Mouse (Mus musculus): ENCODE measurements around the gene Aip. TPM values are rescaled to one million over a fixed set of nuclear protein-coding genes. Genes with fewer than 3 reads are reported as not detected.

Gene Aip
- polyA plus RNA-seq, 1 experiment from 2014 or later, result 79.0 TPM

DNA sequence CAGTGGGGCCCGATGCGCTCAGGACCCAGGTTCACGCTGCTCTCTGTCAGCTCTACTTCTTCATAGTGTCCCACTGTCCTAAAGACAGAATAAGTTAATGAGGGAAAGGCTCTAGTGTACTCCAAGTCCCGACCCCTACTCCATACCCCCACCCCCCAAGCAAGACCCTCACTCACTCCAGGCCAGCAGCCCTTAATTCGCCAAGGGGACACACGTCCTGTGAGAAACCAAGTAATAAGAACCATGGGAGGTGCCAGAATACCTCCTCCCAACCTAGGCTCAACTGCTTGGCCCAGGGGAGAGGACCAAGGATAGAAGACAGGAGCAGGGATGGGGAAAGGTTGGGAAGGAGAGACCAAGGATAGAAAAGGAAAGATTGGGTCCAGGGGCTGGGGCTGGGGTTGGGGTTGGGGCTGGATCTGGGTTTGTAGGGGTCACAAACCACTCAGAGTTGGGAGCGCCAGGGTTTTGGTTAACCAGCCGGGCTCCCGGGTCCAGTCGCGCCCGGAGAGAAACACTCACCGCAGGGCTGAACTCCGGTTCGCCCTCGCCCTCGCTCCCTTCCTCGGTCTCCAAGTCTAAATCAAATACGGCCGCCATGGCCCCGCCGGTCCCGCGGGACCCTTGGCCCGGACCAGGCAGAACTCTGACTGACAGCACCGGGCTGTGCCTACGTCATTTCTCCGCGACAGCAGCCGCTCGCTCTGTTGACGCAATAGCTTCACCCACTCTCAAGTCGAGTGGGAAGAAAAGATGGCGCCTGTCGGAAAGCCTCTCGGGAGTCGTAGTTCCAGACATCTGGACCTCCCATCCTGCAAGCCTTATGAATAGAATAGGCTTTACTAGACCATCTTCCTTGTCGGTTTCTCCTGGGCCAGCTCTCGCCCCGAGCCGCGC, 37.2 kb upstream of the Aip start, which contains the start of gene Rps6kb2:
Gene Rps6kb2, minus strand, starts transcription at position 709 of the 897 bp plus-strand sequence.
- 5% methylated on average over 42 of the region's 42 CpGs for WGBS
- Histone ChIP-seq H3K4me2 (peak within 1 kb of the TSS; percentile 90), H3K9me3 (no peaks in the 10 kb centered on the region), H3K4me3 (replicated peaks) (peak within 1 kb of the TSS; percentile 62), H3K27ac (peak within 1 kb of the TSS; percentile 70), H3K4me1 (peaks cover 11% of the 10 kb centered on the region; the same call in 1 of the 2 replicates), H3K36me3 (peaks cover 18% of the 10 kb centered on the region), H3K27me3 (replicated peaks) (no peaks in the 10 kb centered on the region), H3K9ac (peak within 1 kb of the TSS; percentile 67)
- peak; percentile 77 for ATAC-seq (ENCODE audit: insufficient read depth, low FRiP score, low read depth)

DNA sequence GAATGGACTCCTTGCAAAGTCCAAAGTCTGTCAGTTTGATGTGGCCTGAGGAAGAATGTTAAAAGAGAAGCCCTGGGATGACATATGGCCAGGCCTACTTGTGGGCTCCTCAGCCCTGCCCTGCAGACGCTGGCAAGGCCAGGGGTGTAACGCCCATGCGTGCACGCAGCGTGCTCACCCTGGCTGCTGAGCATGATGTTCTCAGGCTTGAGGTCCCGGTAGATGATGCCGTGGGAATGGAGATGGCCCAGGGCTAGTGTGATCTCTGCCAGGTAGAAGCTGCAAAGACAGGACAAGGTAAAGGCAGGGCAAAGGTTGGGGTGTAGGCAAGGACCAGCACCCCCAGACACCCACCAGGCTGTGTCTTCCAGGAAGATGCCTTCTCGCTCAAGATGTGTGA, 33.4 kb upstream of the Aip start:
- H3K9me3 ChIP-seq, result no peaks in the 10 kb centered on the region
- no peaks in the 10 kb centered on the region for H3K27me3 ChIP-seq (replicated peaks)
- no peak overlapping the region for H3K9ac ChIP-seq
- H3K27ac ChIP-seq, result no peak overlapping the region
- no peak for ATAC-seq (ENCODE audit: insufficient read depth, low FRiP score, low read depth)
- peaks cover 37% of the 10 kb centered on the region for H3K36me3 ChIP-seq
- WGBS, result 96% methylated on average over 8 of the region's 8 CpGs
- no peak overlapping the region for H3K4me3 ChIP-seq (replicated peaks)
- peaks cover 11% of the 10 kb centered on the region; the same call in 1 of the 2 replicates for H3K4me1 ChIP-seq
- H3K4me2 ChIP-seq, result no peak overlapping the region

DNA sequence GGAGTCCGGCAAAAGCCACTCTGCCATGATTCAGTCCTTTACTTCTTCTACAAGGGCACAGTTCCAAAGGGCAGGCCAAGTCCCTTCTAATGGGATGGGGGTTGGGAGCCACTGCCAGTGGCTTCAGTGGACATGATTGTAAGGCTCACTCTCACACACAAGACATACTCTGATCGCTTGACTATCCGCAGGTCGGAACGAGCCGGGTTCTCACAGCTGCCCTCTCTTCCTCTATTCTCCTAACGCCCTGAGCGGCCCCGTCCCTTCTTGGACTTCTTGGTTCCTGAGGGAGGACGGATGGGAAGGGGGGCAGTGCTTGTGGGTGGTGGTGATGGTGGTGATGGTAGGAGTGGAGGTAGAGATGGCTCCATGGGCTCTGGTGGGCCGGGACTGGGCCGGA, 31.1 kb upstream of the Aip start:
- 86% methylated on average over 12 of the region's 12 CpGs for WGBS
- Histone ChIP-seq H3K4me1 (no peaks in the 10 kb centered on the region), H3K27ac (no peak overlapping the region), H3K27me3 (replicated peaks) (no peaks in the 10 kb centered on the region), H3K4me3 (replicated peaks) (no peak overlapping the region), H3K36me3 (peaks cover 40% of the 10 kb centered on the region), H3K9ac (no peak overlapping the region), H3K4me2 (no peak overlapping the region), H3K9me3 (no peaks in the 10 kb centered on the region)
- ATAC-seq (ENCODE audit: insufficient read depth, low FRiP score, low read depth), result no peak

DNA sequence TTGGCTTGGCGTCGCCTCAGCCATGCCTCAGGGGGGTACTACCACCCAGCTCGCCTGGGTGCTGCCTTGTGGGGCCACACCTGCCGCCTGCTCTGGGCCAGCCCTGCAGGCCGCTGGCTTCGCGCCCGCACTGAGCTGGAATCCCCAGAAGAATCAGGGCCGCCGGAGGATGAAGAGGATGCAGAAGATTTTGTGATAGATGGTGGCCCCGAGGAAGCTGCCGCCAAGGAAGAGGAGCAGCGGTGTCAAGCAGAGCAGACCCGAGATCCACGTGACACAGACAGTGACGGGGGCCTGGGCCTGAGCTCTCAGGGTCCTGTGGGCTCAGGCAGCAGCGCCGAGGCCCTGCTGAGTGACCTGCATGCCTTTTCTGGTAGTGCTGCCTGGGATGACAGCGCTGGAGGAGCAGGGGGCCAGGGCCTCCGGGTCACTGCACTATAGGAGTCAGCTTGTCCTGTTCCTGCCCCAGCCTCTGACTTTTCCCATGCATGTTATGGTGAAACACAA, 30.5 kb upstream of the Aip start:
- ATAC-seq (ENCODE audit: insufficient read depth, low FRiP score, low read depth), result no peak
- no peaks in the 10 kb centered on the region for H3K4me1 ChIP-seq
- H3K4me3 ChIP-seq (replicated peaks), result no peak overlapping the region
- 71% methylated on average over 20 of the region's 20 CpGs for WGBS
- H3K9me3 ChIP-seq, result no peaks in the 10 kb centered on the region
- no peak overlapping the region for H3K4me2 ChIP-seq
- H3K36me3 ChIP-seq, result peaks cover 41% of the 10 kb centered on the region
- H3K27me3 ChIP-seq (replicated peaks), result no peaks in the 10 kb centered on the region
- no peak overlapping the region for H3K9ac ChIP-seq
- no peak overlapping the region for H3K27ac ChIP-seq

DNA sequence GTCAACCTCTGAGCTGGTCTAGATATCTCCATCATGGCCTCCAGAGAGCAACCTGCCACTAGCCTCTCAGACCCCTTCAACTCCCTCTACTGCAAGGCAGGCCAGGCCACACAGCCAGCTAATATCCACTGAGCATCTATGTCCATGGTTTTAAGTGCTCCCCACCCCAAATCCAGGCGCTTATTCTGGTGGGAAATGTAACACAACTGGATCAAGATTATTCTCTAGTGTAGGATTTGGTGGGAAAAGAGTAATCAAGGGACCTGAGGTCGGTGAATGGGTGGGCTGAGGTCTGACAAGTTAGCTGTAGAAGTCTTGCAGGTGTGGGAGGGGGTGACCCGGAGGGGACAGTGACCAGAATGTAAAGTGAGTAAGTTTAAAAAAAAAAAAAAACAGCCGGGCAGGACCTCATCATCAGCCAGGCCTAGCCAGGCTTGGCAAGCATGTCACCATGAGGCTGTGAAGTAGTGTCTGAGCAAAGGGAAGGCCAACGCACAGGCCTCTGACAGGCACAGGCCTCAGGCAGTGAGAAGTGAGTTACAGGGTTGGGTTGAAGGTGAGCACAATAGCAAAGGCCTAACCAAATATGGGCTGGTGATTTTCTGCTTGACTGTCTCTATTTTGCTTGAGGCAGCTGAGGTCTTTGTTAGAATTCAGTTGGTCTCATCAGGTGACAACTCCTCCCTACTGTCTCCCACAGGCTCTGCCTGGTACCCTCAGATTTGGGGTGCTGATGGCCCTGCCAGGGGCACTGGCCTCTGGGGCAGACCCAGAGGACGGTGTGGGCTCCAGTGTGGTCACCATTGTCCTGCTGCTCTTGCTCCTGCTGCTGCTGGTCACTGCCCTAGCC, 29.8 kb upstream of the Aip start:
- Histone ChIP-seq H3K4me1 (no peaks in the 10 kb centered on the region), H3K27ac (no peak overlapping the region), H3K27me3 (replicated peaks) (no peaks in the 10 kb centered on the region), H3K9ac (no peak overlapping the region), H3K36me3 (peaks cover 44% of the 10 kb centered on the region), H3K9me3 (no peaks in the 10 kb centered on the region), H3K4me3 (replicated peaks) (no peak overlapping the region), H3K4me2 (no peak overlapping the region)
- 86% methylated on average over 6 of the region's 6 CpGs for WGBS
- no peak for ATAC-seq (ENCODE audit: insufficient read depth, low FRiP score, low read depth)

DNA sequence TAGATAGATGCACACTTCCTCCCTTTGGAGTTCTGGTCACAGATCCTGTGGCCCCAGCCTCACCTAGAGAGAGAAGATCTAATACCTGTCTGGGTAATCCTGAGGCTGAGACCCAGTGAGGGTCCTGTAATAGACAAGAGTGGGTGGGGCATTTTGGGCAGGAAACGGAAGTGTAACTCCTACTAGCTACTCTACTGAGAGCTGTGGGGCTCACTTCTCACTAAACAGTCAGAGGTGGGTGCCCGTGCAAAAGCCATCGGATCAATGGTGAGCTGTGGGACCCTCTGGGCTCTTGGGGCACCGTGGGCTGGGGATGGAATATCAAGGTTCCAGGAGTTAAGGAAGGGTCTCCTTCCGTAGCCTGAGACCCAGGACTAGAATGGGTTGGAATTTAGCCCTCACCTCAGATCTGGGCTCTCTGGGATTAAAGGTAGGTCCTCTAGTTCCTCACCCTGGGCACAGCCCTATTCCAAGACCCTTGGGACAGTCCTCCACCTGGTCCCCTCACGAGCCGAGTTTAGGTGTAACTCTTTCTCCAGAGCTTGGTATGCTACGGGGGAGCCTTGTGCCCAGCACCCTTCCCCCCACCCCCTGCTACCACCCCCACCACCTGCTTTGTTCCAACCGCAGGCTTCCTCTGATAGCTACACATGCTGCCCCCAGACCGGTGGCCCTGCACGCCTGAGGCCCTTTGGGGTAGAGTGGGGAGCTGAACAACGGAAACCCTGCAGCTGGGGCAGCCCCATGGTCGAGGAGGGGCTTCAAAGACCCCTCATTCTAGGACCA, 29.0 kb upstream of the Aip start:
- Histone ChIP-seq H3K4me2 (no peak overlapping the region), H3K9ac (no peak overlapping the region), H3K36me3 (peaks cover 44% of the 10 kb centered on the region), H3K9me3 (no peaks in the 10 kb centered on the region), H3K27me3 (replicated peaks) (no peaks in the 10 kb centered on the region), H3K4me1 (peaks cover 6% of the 10 kb centered on the region), H3K27ac (no peak overlapping the region), H3K4me3 (replicated peaks) (no peak overlapping the region)
- ATAC-seq (ENCODE audit: insufficient read depth, low FRiP score, low read depth), result no peak
- WGBS, result 69% methylated on average over 13 of the region's 13 CpGs

- H3K9me3 ChIP-seq, result no peaks in the 10 kb centered on the region
- H3K4me2 ChIP-seq, result no peak within 1 kb of the TSS
- peaks cover 36% of the 10 kb centered on the region for H3K36me3 ChIP-seq
- WGBS, result 75% methylated on average over 11 of the region's 11 CpGs
- H3K4me3 ChIP-seq (replicated peaks), result no peak within 1 kb of the TSS
- H3K27ac ChIP-seq, result no peak within 1 kb of the TSS
- H3K4me1 ChIP-seq, result peaks cover 14% of the 10 kb centered on the region
- H3K27me3 ChIP-seq (replicated peaks), result no peaks in the 10 kb centered on the region
- ATAC-seq (ENCODE audit: insufficient read depth, low FRiP score, low read depth), result no peak
- H3K9ac ChIP-seq, result no peak within 1 kb of the TSS
These were observed 27.6 kb upstream of the Aip start, which contains the start of gene Ptprcap for GRCm38 (mm10) chr19:4153232-4153654. Gene Ptprcap, plus strand, starts transcription at chr19:4153604.

GRCm38 (mm10) chr19:4152445-4153231, 27.0 kb upstream of the Aip start:
- H3K36me3 ChIP-seq, result peaks cover 30% of the 10 kb centered on the region

DNA sequence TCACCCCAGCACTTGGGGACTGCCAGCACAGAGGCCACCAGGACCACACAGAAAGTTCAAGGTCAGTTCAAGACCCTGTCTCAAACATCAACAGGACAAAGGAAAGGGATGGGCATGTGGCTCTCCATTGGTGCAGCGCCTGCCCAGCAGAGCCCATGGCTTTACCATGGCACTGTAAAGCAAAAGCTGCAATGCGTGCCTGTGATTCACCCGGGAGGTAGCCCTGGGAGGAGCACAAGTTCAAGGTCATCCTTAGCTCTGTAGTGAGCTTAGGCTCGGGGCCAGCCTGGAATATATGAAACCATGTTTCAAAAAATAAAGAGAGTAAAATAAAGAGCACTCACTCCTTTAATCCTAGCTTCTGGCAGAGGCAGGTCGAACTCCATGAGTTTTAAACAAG, 26.2 kb upstream of the Aip start:
- Histone ChIP-seq H3K27me3 (replicated peaks) (no peaks in the 10 kb centered on the region), H3K36me3 (peaks cover 24% of the 10 kb centered on the region), H3K9me3 (no peaks in the 10 kb centered on the region), H3K4me1 (peaks cover 20% of the 10 kb centered on the region), H3K4me2 (no peak overlapping the region), H3K4me3 (replicated peaks) (no peak overlapping the region), H3K27ac (no peak overlapping the region), H3K9ac (no peak overlapping the region)
- ATAC-seq (ENCODE audit: insufficient read depth, low FRiP score, low read depth), result no peak
- WGBS, result 85% methylated on average over 5 of the region's 5 CpGs

More at GRCm38 (mm10) chr19:4152445-4153231, 27.0 kb upstream of the Aip start:
- Histone ChIP-seq H3K27ac (no peak overlapping the region), H3K4me1 (peaks cover 20% of the 10 kb centered on the region), H3K27me3 (replicated peaks) (no peaks in the 10 kb centered on the region), H3K4me2 (no peak overlapping the region), H3K9ac (no peak overlapping the region), H3K4me3 (replicated peaks) (no peak overlapping the region), H3K9me3 (no peaks in the 10 kb centered on the region)
- 82% methylated on average over 8 of the region's 8 CpGs for WGBS
- no peak for ATAC-seq (ENCODE audit: insufficient read depth, low FRiP score, low read depth)

DNA sequence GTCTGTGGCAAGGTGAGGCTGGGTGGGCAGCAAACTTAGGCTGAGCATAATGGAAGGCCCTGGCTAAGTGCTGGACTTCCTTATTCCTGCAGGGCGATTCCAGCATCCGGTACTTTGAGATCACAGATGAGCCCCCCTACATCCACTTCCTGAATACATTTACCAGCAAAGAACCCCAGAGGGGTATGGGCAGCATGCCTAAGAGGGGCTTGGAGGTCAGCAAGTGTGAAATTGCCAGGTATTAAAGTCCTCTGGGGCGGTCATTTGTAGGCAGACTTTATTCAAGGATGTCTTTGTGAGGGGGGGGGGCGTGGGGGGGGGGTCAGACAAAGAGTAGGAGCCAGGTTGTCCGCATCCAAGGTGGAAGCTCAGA, 25.8 kb upstream of the Aip start:
- Histone ChIP-seq H3K9me3 (no peaks in the 10 kb centered on the region), H3K4me2 (no peak overlapping the region), H3K36me3 (peaks cover 20% of the 10 kb centered on the region), H3K4me3 (replicated peaks) (no peak overlapping the region), H3K27me3 (replicated peaks) (no peaks in the 10 kb centered on the region), H3K27ac (no peak overlapping the region), H3K4me1 (peaks cover 20% of the 10 kb centered on the region), H3K9ac (no peak overlapping the region)
- ATAC-seq (ENCODE audit: insufficient read depth, low FRiP score, low read depth), result no peak
- WGBS, result 79% methylated on average over 5 of the region's 5 CpGs

All from stomach, embryonic 15.5 days (tissue).